Mouse (Mus musculus): Measurements from ENCODE around the gene Ucn. TPM values are rescaled to one million over a fixed set of nuclear protein-coding genes. Genes with fewer than 3 reads are reported as not detected.

Gene Ucn
- polyA plus RNA-seq, 1 experiment from 2014 or later, result not detected

DNA sequence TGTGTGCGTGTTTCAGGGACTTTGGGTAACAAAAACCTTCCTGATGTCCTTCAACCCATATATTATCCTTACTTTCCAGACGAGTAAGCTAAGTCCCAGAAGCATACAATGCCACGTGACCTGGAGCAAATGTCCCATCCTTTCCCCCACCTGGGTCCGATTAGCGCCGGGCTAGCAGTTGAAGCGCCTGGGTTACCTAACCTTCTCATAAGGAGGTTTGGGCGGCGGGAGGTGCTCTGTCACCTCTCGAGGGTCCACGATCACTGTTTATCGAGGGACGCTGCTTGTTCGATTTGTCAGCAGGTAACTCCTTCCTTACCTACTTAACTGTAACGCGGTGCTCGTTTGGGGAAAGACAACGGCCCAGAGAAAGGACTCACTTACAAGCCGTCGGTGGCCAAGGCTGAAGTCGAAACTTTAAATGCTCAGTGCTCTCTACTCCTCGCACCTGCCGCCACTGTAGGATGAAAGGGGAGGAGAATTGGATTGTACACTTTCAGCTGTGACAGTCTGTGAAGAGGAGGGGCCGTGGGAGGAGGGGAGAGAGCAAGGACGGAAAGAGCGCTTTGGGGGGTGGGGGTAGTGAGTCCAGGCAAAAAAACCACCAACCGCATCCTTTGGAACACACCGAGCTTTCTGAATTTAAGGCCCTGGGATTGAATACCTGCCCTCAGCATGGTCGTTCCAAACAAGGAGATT, 44.4 kb downstream of the Ucn start:
- Histone ChIP-seq H3K9me3 (ENCODE audit: control insufficient read depth, low read length) (no peaks in the 10 kb centered on the region), H3K4me3 (ENCODE audit: low read length) (peak overlapping the region; percentile 20), H3K4me1 (ENCODE audit: control insufficient read depth, insufficient read depth, low read length) (peaks cover 20% of the 10 kb centered on the region; the same call in 1 of the 2 replicates), H3K27ac (ENCODE audit: low read depth, low read length) (no peak overlapping the region), H3K27me3 (ENCODE audit: control insufficient read depth, insufficient read depth, low read length) (peaks cover 73% of the 10 kb centered on the region), H3K4me2 (replicated peaks; ENCODE audit: low read depth, low read length) (peak overlapping the region; percentile 45), H3K9ac (ENCODE audit: low read depth, low read length) (no peak overlapping the region), H3K36me3 (ENCODE audit: control insufficient read depth, insufficient read depth, low read length) (no peaks in the 10 kb centered on the region)
- 1% methylated on average over 29 of the region's 29 CpGs for WGBS
- no peak for ATAC-seq (ENCODE audit: low FRiP score, low TSS enrichment)

DNA sequence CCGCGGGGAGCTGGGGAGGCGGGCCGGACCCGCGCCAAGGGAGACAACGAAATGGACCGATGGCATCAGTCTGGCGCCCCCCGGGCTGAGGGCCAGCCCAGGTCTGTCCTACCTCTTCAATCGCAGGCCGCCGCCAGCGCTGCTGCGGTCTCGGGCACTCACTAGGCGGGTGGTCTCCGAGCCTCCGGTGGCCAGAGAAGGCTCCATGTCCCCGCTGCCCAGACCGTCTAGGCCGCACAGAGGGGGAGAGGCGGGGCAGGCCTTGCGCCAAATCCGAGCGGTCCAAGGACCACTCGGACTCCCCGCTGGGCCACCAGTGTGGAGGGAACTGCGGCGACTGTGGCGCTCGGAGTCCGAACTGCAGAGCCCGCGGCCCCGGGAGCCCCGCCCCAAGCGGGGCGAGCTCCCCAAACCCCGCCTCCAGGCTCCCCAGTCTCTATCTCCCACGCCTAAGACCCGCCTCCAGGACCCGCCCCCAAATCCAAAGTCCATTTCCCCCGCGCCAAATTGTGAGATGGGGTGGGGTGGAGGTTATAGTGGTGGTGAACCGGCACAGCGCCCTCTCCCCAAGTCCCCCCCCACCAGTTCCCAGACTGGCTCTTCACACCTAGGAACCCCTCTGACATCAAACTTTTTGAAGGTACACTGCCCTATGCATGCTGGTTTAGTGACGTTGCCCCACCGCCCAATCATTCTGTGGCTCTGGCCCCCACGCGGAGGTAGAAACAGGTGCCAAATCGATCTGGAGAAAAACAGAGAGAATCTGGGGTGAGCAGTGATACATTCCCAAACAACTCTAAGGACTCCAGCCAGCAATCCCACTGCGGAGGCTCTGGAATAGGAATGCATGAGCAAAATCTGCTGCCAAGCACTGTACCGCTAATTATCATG, 45.2 kb downstream of the Ucn start:
- Histone ChIP-seq H3K27ac (ENCODE audit: low read depth, low read length) (no peak overlapping the region), H3K4me3 (ENCODE audit: low read length) (peak overlapping the region; percentile 41), H3K9me3 (ENCODE audit: control insufficient read depth, low read length) (no peaks in the 10 kb centered on the region), H3K4me1 (ENCODE audit: control insufficient read depth, insufficient read depth, low read length) (peaks cover 20% of the 10 kb centered on the region; the same call in 1 of the 2 replicates), H3K9ac (ENCODE audit: low read depth, low read length) (peak overlapping the region; percentile 29; the same call in 1 of the 2 replicates), H3K36me3 (ENCODE audit: control insufficient read depth, insufficient read depth, low read length) (no peaks in the 10 kb centered on the region), H3K27me3 (ENCODE audit: control insufficient read depth, insufficient read depth, low read length) (peaks cover 75% of the 10 kb centered on the region), H3K4me2 (replicated peaks; ENCODE audit: low read depth, low read length) (peak overlapping the region; percentile 50)
- ATAC-seq (ENCODE audit: low FRiP score, low TSS enrichment), result peak; percentile 56
- under 1% methylated on average over 46 of the region's 54 CpGs for WGBS

GRCm38 (mm10) chr5:31092231-31092975, 46.2 kb downstream of the Ucn start:
- Histone ChIP-seq H3K4me3 (ENCODE audit: low read length) (peak overlapping the region; percentile 41), H3K36me3 (ENCODE audit: control insufficient read depth, insufficient read depth, low read length) (no peaks in the 10 kb centered on the region), H3K9ac (ENCODE audit: low read depth, low read length) (peak overlapping the region; percentile 29; the same call in 1 of the 2 replicates), H3K4me2 (replicated peaks; ENCODE audit: low read depth, low read length) (peak overlapping the region; percentile 50), H3K27me3 (ENCODE audit: control insufficient read depth, insufficient read depth, low read length) (peaks cover 75% of the 10 kb centered on the region), H3K4me1 (ENCODE audit: control insufficient read depth, insufficient read depth, low read length) (peaks cover 20% of the 10 kb centered on the region; the same call in 1 of the 2 replicates), H3K9me3 (ENCODE audit: control insufficient read depth, low read length) (no peaks in the 10 kb centered on the region), H3K27ac (ENCODE audit: low read depth, low read length) (no peak overlapping the region)
- 0 out of 2 replicates have a peak, but pooled peaks have one; percentile 3 for ATAC-seq (ENCODE audit: low FRiP score, low TSS enrichment)
- 2% methylated on average over 37 of the region's 53 CpGs for WGBS

Other genes with a start within 250 kb of the Ucn start
- 500 and 653 TPM in 2 replicates for gene Ost4, start 231.0 kb downstream of the Ucn start, polyA plus RNA-seq (2014; fragmentation: Nextera tagmentation; extraction: Ambion mirVana)
- 170 and 191 TPM in 2 replicates for gene Emilin1, start 225.4 kb downstream of the Ucn start, polyA plus RNA-seq (2014; fragmentation: Nextera tagmentation; extraction: Ambion mirVana)
- 29.7 and 31.4 TPM in 2 replicates for gene Khk, start 217.4 kb downstream of the Ucn start, polyA plus RNA-seq (2014; fragmentation: Nextera tagmentation; extraction: Ambion mirVana)
- 7.5 and 10.4 TPM in 2 replicates for gene Cgref1, start 193.2 kb downstream of the Ucn start, polyA plus RNA-seq (2014; fragmentation: Nextera tagmentation; extraction: Ambion mirVana)
- 97.6 and 99.5 TPM in 2 replicates for gene Preb, start 178.5 kb downstream of the Ucn start, polyA plus RNA-seq (2014; fragmentation: Nextera tagmentation; extraction: Ambion mirVana)
- 0.51 and 0.83 TPM in 2 replicates for gene Tcf23, start 170.2 kb downstream of the Ucn start, polyA plus RNA-seq (2014; fragmentation: Nextera tagmentation; extraction: Ambion mirVana)
- gene Atraid, start 90.5 kb downstream of the Ucn start, polyA plus RNA-seq (2014; fragmentation: Nextera tagmentation; extraction: Ambion mirVana), result 144 and 160 TPM in 2 replicates
- 5.5 and 10.9 TPM in 2 replicates for gene Slc5a6, start 89.9 kb downstream of the Ucn start, polyA plus RNA-seq (2014; fragmentation: Nextera tagmentation; extraction: Ambion mirVana)
- 35.4 and 40.5 TPM in 2 replicates for gene Cad, start 84.0 kb downstream of the Ucn start, polyA plus RNA-seq (2014; fragmentation: Nextera tagmentation; extraction: Ambion mirVana)
- gene Dnajc5g, start 32.5 kb downstream of the Ucn start, polyA plus RNA-seq (2014; fragmentation: Nextera tagmentation; extraction: Ambion mirVana), result not detected in 2 replicates
- gene Slc30a3, start 30.6 kb downstream of the Ucn start, polyA plus RNA-seq (2014; fragmentation: Nextera tagmentation; extraction: Ambion mirVana), result 1.9 and 3.4 TPM in 2 replicates
- gene Trim54, start 22.1 kb downstream of the Ucn start, polyA plus RNA-seq (2014; fragmentation: Nextera tagmentation; extraction: Ambion mirVana), result not detected in 2 replicates
- 67.5 and 68.3 TPM in 2 replicates for gene Mpv17, start 15.4 kb upstream of the Ucn start, polyA plus RNA-seq (2014; fragmentation: Nextera tagmentation; extraction: Ambion mirVana)
- 1.4 and 1.6 TPM in 2 replicates for gene Gm29609, start 41.1 kb upstream of the Ucn start, polyA plus RNA-seq (2014; fragmentation: Nextera tagmentation; extraction: Ambion mirVana)
- gene Gtf3c2, start 41.3 kb upstream of the Ucn start, polyA plus RNA-seq (2014; fragmentation: Nextera tagmentation; extraction: Ambion mirVana), result 51.6 and 85.6 TPM in 2 replicates
- 110 and 133 TPM in 2 replicates for gene Snx17, start 54.4 kb upstream of the Ucn start, polyA plus RNA-seq (2014; fragmentation: Nextera tagmentation; extraction: Ambion mirVana)
- gene Eif2b4, start 54.6 kb upstream of the Ucn start, polyA plus RNA-seq (2014; fragmentation: Nextera tagmentation; extraction: Ambion mirVana), result 60.1 and 67.3 TPM in 2 replicates
- gene Zfp513, start 63.5 kb upstream of the Ucn start, polyA plus RNA-seq (2014; fragmentation: Nextera tagmentation; extraction: Ambion mirVana), result 6.7 and 9.0 TPM in 2 replicates
- gene Ppm1g, start 81.9 kb upstream of the Ucn start, polyA plus RNA-seq (2014; fragmentation: Nextera tagmentation; extraction: Ambion mirVana), result 130 and 145 TPM in 2 replicates
- gene Nrbp1, start 102.0 kb upstream of the Ucn start, polyA plus RNA-seq (2014; fragmentation: Nextera tagmentation; extraction: Ambion mirVana), result 115 and 153 TPM in 2 replicates
- gene Gm9970, start 102.4 kb upstream of the Ucn start, polyA plus RNA-seq (2014; fragmentation: Nextera tagmentation; extraction: Ambion mirVana), result 0.39 and 0.72 TPM in 2 replicates
- 28.0 and 31.8 TPM in 2 replicates for gene Krtcap3, start 112.9 kb upstream of the Ucn start, polyA plus RNA-seq (2014; fragmentation: Nextera tagmentation; extraction: Ambion mirVana)
- gene Ift172, start 152.3 kb upstream of the Ucn start, polyA plus RNA-seq (2014; fragmentation: Nextera tagmentation; extraction: Ambion mirVana), result 26.3 and 31.9 TPM in 2 replicates
- gene Fndc4, start 157.3 kb upstream of the Ucn start, polyA plus RNA-seq (2014; fragmentation: Nextera tagmentation; extraction: Ambion mirVana), result 42.8 and 55.6 TPM in 2 replicates
- gene Gckr, start 158.6 kb upstream of the Ucn start, polyA plus RNA-seq (2014; fragmentation: Nextera tagmentation; extraction: Ambion mirVana), result 0.76 TPM in 1 of 2 replicates, not detected in the other